Mouse (Mus musculus): ENCODE measurements around the gene Fkrp.

DNA sequence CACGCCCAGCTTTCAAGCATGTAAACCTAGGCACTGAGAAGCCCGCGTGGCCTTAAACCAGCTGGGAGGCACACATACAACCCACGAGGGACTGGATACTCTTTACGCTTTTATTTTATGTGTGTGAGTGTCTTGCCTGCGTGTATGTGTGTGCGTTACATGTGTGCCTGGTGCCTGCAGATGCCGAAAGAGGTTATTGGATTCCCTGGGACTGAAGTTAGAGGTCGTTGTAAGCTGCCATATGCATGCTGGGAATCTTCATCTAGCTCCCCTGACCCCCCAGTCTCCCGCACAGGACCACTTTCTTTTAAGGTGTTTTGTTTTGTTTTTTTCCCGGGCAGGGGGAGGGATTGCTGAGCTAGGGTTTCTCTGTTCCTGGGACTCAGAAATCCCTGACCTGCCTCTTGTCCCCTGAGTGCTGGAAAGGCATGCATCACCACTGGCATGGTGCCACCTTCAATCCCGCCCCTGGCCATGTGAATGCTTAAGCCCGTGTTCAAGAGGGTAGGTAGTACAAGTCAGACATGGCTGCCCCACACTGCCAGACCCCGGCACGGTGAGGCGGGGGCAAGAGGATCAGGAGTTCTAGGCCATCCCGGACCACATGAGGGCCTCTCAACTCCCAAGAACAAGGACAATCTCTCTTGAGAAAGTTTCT, 32.6 kb downstream of the Fkrp start:
- no peak for TF ChIP-seq CTCF (IDR thresholded peaks at IDR 0.05; ENCODE audit: low read depth)
- no peak for TF ChIP-seq EP300 (IDR thresholded peaks at IDR 0.05; ENCODE audit: low read depth)

Measured in liver, postnatal 0 days (tissue).